Mouse (Mus musculus) neural tube, embryonic 10.5 days (tissue): Measurements from ENCODE around the gene Eif2s2.

Experiments used
- DNase-seq: peaks from one replicate; pipeline ENCODE4 v3.0.0-alpha.2; 2017; ENCODE audit warnings: low spot score; ENCODE audit errors: extremely low spot score

The Eif2s2 gene

DNA sequence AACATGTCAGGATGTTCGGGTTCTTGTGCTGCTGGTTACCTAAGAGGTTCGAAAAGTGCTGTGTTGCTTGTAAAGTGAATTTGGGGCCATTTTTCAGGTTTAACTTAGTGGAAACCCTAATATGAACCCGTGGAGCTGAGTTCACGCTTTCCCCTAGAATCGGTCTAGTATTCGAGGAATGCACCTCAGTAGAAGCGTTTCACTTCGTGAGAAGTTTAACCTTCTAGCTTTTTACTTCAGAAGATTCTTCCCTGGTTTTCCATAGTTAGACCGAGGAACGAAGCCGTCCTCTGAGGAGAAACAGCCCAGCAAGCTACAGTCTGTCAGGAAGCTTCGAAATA is 280 bp upstream of the Eif2s2 start:
- DNase-seq: no peak

DNA sequence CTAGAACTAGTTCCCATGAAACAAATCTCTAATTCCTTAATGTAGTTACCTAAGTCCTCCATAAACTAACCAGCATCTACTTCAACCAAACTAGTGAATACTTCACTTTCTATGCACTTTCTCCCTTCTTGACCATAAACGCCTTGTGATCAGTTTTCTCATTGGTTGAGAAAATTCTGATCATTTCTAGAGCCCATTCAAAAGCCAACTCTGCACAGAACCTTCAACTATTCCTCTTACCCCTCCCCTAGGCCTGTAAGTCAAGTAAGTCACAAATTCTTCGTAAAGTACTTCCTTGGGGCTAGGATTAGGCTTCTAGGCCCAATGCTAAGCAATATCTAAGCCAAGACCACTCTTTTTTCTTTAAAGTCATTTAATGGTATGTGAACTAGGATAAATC is 1.1 kb downstream of the Eif2s2 start:
- no peak for DNase-seq

DNA sequence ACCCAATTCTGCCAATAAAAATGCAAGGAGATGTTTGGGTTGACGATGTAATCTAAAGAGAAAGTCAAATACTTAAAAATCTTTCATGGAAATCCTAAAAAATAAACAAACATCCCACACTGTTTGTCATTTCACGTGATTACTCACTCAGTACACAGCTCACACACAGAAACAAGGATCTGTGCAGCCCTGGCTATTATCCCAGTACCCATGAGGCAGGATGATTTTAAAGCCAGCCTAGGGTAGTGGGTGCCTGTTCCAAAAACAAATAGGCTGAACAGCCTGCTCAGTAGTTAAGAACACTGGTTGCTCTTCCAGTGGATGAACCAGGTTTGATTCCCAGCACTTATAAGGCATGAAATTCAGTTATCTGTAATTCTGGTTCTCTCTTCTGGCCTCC is 16.1 kb downstream of the Eif2s2 start:
- no peak for DNase-seq

DNA sequence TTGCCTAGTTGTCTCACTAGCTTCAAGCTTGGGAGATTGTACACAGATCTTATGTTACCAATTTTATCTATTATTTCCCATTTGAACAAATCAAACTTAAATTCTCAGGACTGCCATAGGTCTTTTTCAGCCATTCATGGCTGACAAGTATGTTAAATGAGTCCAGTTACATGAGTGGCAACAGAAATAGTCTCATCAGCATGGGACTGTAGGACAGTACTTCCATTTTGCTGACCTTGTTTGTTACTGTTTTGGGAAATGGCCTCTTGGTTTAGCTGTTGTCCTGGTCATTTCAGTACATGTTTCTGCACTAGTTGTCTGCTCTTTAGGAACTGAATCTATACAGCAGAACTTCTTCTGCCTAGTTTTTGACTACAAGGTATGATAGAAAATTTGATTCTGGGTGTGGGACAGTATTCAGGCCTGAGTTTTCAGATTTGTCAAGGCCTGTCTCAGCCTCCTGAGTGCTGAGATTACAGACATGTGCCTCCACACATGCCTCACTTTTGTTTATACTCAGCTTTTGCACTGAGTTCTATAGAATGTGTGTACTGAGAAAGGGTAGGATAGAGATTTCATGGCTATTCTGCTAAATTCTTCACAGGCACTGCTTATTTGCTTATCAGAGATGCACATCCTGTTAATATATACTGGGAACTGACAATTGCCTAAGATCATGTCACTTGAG is 22.6 kb downstream of the Eif2s2 start:
- DNase-seq: no peak

DNA sequence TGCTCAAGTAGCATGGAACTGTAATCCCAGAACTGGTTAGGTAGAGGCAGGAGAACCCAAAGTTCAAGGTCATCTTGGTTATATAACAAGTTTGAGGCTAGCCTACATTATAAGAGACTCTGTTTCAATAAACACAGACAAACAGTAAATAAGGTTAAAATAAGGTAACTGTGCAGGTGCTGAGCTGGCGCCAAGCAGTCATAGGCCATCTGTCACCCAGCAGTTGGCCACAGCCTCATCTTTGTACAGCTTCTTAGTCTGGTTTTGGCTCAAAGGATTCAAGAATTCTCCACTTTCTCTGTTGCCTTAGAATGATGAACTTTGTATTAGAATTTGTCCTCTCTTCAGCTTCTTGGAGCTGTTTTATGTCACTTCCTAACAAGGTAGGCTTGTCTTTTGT is 24.6 kb downstream of the Eif2s2 start:
- no peak for DNase-seq

DNA sequence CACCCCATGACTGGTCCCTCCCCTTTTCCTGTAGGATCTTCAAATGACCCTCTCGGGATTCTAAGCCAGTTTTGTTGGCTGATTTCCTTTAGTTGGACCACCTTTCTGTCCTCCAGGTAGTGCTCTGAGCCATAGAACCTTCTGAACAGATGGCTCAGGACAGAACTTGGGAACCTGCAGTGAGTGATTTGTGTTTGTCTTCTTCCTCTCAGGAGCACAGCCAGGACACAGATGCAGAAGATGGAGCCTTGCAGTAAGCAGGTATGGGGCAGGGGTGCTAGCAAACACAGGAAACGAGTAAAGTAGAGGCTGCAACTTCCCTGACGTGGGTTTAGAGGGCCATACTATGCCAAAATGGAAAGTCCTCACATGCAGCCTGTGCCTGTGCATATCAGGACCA is 27.0 kb downstream of the Eif2s2 start:
- no peak for DNase-seq

DNA sequence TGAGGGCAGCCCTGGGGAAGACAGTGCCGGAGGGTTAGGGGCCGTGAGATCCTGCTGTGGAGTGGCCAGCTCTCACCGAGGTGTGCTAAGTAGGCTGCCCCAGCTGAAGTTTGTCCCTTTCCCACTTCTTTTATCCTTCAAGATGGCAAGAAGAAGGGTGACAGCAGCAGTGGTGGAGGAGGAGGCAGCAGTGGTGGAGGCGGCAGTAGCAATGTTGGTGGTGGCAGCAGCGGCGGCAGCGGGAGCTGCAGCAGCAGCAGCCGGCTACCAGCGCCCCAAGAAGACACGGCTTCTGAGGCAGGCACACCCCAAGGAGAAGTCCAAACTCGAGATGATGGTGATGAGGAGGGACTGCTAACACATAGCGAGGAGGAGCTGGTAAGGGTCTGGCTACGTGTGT is 29.1 kb downstream of the Eif2s2 start:
- no peak for DNase-seq

DNA sequence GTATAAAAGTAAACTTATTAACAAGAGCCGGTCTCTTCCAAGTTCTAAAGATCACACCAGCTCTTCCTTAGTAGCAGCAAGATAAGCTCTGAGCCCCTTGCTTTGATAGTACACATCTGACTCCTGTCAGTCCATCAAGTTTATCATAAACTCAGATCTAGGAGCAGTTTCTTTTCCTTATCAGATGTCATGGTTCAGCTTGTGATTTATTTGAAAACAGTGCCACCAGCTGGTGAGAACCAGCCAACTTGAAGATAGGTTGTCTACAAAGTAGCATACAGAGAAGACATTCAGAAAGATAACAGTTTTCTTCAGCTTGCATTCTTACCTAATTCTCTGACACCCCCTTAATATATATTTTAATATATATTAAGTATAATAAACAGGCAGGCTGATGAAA is 37.4 kb downstream of the Eif2s2 start:
- no peak for DNase-seq

DNA sequence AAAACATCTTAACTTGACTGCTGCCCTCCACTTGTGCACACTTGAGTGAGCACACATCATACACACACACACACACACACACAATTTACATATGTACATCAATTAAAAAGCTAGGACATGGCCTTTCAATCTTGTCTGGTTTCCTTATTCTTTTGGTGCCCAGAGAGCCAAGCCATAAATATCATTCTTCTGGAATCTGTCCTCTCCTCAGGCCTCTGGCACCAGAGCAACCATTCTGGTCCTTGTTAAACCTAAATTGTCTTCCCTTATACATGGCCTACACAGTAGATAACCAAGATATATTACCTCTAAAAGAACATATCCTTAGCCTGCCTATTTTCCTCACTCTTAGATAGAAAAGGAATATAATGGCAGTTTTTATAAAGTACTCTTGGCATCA is 44.6 kb downstream of the Eif2s2 start:
- no peak for DNase-seq

DNA sequence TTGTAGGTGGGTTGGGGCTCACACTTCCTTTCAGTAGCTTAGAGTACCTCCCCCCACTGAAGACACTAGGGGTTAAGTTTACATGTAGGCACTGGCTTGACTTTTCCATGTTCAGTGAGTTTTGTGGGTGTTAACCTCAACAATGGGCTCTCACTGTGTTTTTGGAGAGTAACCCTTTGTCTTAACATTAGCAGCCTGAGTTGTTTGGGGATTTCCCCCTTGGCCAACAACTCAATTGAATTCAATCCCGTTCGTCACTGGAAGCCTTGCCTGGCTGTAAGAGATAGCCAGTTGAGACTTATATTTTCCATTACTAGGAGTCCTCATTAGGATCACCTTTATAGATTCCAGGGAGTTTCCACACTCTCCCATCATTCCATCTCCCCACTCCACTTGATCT is 56.2 kb downstream of the Eif2s2 start:
- no peak for DNase-seq

DNA sequence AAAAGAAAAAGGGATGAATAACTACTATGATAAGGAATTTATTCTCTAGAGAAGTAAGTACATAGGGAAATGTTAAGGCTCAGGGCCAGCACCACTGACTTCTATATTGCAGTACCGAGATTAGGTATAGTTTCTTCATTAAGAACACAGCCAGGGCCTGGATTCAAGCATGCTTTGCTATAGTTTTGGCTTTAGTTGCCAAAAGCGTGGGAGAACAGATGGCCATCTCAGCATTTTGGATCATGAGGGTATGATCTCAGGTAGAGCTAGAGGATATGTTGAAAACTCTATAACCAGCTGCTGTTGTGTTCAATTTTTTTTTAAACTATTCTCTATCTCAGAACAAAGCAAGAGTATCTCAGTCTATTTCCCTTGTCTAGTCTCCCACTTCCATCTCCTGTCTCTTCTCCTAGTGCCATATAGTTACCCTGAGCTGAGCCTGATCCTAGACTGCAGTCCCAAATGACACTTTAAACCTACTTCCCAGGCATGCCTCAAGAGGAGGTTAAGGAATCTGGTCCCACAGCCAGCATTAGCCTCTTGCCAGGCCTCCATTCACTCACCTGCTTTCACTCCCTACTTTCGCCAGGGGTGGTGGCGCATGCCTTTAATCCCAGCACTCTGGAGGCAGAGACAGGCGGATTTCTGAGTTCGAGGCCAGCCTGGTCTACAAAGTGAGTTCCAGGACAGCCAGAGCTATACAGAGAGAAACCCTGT is 58.4 kb downstream of the Eif2s2 start:
- DNase-seq: no peak

DNA sequence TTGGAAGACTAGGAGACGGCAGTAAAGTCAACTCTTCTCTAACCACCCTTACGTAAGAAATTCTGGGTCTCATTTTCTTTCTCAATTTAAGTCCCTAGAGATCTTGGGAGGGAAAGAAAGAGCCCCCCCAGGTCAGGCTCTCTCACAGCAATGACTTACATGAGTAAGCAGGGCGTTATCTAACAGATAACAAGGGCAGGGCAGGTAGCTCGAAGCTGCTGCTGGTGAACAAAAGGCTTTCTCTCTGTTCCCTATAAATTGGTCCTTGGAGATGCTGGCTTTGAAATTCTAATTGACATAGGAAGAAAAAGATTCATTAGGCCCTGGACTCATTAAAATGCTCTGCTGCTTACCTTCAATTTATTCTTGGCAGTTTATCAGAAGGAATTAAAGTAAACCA is 60.3 kb downstream of the Eif2s2 start:
- DNase-seq: no peak

DNA sequence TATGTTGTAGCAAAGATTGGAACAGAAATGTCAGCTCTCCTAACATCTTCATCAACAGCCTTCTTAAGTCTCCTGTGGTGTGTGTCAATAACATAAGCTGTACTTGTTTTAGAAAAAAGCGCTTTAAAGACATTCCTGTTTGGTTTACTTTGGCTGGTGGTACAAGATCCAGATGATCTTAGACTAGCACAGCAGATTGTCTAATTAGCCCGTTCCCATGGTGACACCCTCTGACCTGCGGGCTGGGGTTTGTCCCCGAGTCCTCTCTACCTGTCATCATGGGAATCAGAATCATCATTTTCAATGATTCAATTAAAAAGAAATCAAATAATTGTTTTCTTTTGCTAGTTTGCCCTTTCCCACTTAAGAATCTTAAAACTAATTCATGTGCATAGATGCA is 65.2 kb downstream of the Eif2s2 start:
- no peak for DNase-seq

DNA sequence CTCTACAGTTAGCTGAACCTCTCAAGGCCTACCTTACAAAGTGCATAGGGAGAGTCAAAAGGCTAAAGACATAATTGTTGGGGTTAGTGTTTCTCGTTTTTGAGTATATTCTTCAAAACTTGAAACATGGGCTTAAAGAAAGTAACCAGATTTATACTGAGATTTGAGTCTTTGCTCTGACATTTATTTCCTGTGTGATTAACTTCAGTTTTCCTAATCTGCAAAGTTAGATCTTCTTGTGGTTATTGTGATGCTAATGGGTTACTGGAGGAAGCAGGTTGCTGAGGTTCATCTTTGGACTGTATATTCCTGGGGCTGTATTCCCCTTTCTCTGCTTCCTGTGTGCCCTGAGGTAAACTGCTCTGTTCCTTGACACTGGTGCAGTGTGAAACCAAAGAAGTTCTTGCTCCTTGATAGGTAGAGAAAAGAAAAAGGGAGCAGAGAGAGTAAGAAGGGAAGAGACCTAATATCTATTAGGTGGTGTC is 66.6 kb downstream of the Eif2s2 start:
- DNase-seq: no peak
